28 mouse cellular contexts compared by ENCODE assay signal in the genomic region with DNA sequence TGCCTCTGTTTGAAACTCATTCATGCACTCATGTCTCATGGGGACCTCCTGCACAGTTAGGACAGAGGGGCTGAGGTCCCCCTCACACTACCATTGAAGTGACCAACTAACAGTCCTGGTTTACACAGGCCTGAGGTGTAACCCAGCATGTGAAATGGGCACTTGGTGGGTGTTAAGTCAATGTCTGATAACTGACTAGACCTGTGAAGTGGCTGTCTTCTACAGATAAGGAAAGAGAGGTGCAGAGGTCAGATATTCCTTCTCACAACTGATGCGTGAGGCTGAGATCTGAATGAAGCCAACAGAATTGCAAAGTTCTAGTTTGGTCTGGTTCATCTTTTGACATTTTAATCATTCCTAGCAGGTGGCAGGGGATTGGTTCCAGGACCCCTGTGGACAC. TPM values are rescaled to one million over a fixed set of nuclear protein-coding genes. Genes with fewer than 3 reads are reported as not detected.
DNase-seq lines count a peak whose midpoint lies in the region; ATAC-seq lines count a peak whose summit lies in the region.
"Had no signal": no experiment of that assay in that cellular context is flagged by ENCODE, and none has a peak within 500 bp of the region (broad histone marks: within the 10 kb centered on the region; RNA-seq: fewer than 3 reads in every experiment).

No protein-coding gene starts in this region.

- H3K36me3 ChIP-seq in heart, embryonic 10.5 days, result peaks cover 87% of the 10 kb centered on the region
- H3K36me3 ChIP-seq in liver, embryonic 13.5 days, result peaks cover 94% of the 10 kb centered on the region
- peaks cover 26% of the 10 kb centered on the region for H3K36me3 ChIP-seq in midbrain, embryonic 13.5 days
- H3K36me3 ChIP-seq: hindbrain, embryonic 15.5 days had no signal

- peak; percentile 93 for ATAC-seq in liver, embryonic 13.5 days (ENCODE audit: low read depth)
- peak; percentile 85 for ATAC-seq in megakaryocyte-erythroid progenitor cell, adult 5-6 weeks (replicated peaks; ENCODE audit: low FRiP score, low TSS enrichment, poor library complexity, severe bottlenecking)
- ATAC-seq in midbrain, embryonic 13.5 days, result no peak
- ATAC-seq: midbrain, embryonic 16.5 days had no signal

- no peaks in the 10 kb centered on the region for H3K27me3 ChIP-seq in heart, embryonic 10.5 days (ENCODE audit: insufficient read depth, poor library complexity, severe bottlenecking)
- H3K27me3 ChIP-seq in liver, embryonic 13.5 days, result no peaks in the 10 kb centered on the region
- no peaks in the 10 kb centered on the region for H3K27me3 ChIP-seq in midbrain, embryonic 13.5 days
- H3K27me3 ChIP-seq: embryonic facial prominence, embryonic 15.5 days; forebrain, embryonic 12.5 days; hindbrain, embryonic 15.5 days; limb, embryonic 13.5 days; neural tube, embryonic 13.5 days had no signal

- peak overlapping the region; percentile 41 for H3K4me2 ChIP-seq in liver, embryonic 13.5 days
- no peak overlapping the region for H3K4me2 ChIP-seq in midbrain, embryonic 13.5 days (replicated peaks)
- H3K4me2 ChIP-seq: embryonic facial prominence, embryonic 15.5 days; forebrain, embryonic 12.5 days; hindbrain, embryonic 15.5 days; limb, embryonic 13.5 days; lung, embryonic 14.5 days; neural tube, embryonic 13.5 days had no signal

- H3K4me1 ChIP-seq in heart, embryonic 10.5 days, result no peaks in the 10 kb centered on the region
- peaks cover 31% of the 10 kb centered on the region for H3K4me1 ChIP-seq in liver, embryonic 13.5 days (replicated peaks)
- H3K4me1 ChIP-seq in midbrain, embryonic 13.5 days (replicated peaks), result no peaks in the 10 kb centered on the region
- H3K4me1 ChIP-seq: embryonic facial prominence, embryonic 15.5 days; forebrain, embryonic 12.5 days; hindbrain, embryonic 15.5 days; limb, embryonic 13.5 days; neural tube, embryonic 13.5 days had no signal

- WGBS in heart, embryonic 10.5 days, result 66% methylated on average over 1 of the region's 1 CpGs
- WGBS in liver, embryonic 13.5 days (ENCODE audit: insufficient replicate concordance), result 26% methylated on average over 1 of the region's 1 CpGs
- WGBS in midbrain, embryonic 13.5 days, result 73% methylated on average over 1 of the region's 1 CpGs

- peak; percentile 75 for DNase-seq in heart, adult 11 months
- no peak for DNase-seq in heart, embryonic 10.5 days (ENCODE audit: low spot score)
- DNase-seq in c-Kit-positive CD71-positive TER-119-negative erythroid progenitor cells, embryonic 14.5 days (ENCODE audit: low read depth), result peak; percentile 55
- peak; percentile 39 for DNase-seq in liver, embryonic 13.5 days
- DNase-seq in kidney, postnatal 36 days, result no peak
- DNase-seq in embryo, embryonic 10.5 days (ENCODE audit: low spot score), result no peak
- DNase-seq: cerebellum, adult 2 months; cerebellum, postnatal 36 days; heart, postnatal 4 days; kidney, postnatal 25 days; lung, embryonic 14.5 days; lung, postnatal 36 days; retina, postnatal 1 day; right cerebral cortex, postnatal 25 days had no signal

- 0 out of 2 replicates have a peak overlapping the region, but pooled peaks have one; percentile 4 for H3K9ac ChIP-seq in liver, embryonic 13.5 days
- no peak overlapping the region for H3K9ac ChIP-seq in midbrain, embryonic 13.5 days (replicated peaks)
- H3K9ac ChIP-seq: embryonic facial prominence, embryonic 15.5 days; forebrain, embryonic 12.5 days; hindbrain, embryonic 15.5 days; limb, embryonic 13.5 days; lung, embryonic 14.5 days; neural tube, embryonic 13.5 days had no signal

- no peak overlapping the region for H3K27ac ChIP-seq in heart, embryonic 10.5 days
- peak overlapping the region; percentile 75 for H3K27ac ChIP-seq in liver, embryonic 13.5 days
- H3K27ac ChIP-seq in midbrain, embryonic 13.5 days, result no peak overlapping the region
- H3K27ac ChIP-seq: embryonic facial prominence, embryonic 15.5 days; forebrain, embryonic 12.5 days; hindbrain, embryonic 15.5 days; limb, embryonic 13.5 days; neural tube, embryonic 13.5 days had no signal

- H3K9me3 ChIP-seq in heart, embryonic 10.5 days, result no peaks in the 10 kb centered on the region
- no peaks in the 10 kb centered on the region for H3K9me3 ChIP-seq in liver, embryonic 13.5 days (replicated peaks)
- no peaks in the 10 kb centered on the region for H3K9me3 ChIP-seq in midbrain, embryonic 13.5 days
- H3K9me3 ChIP-seq: embryonic facial prominence, embryonic 15.5 days; forebrain, embryonic 12.5 days; hindbrain, embryonic 15.5 days; limb, embryonic 13.5 days; neural tube, embryonic 13.5 days had no signal

- H3K4me3 ChIP-seq in heart, embryonic 10.5 days, result no peak overlapping the region
- no peak overlapping the region for H3K4me3 ChIP-seq in liver, embryonic 13.5 days (replicated peaks)
- no peak overlapping the region for H3K4me3 ChIP-seq in midbrain, embryonic 13.5 days (replicated peaks)
- H3K4me3 ChIP-seq: embryonic facial prominence, embryonic 15.5 days; forebrain, embryonic 12.5 days; hindbrain, embryonic 15.5 days; limb, embryonic 13.5 days; myocyte; neural tube, embryonic 13.5 days had no signal

RNA-seq across cellular contexts. Expression of a gene that starts 8.8 kb away (rescaled TPM):
- 3.2 and 18.4 TPM in 2 replicates for polyA plus RNA-seq in heart, embryonic 10.5 days (2016; fragmentation: Nextera tagmentation; extraction: Ambion mirVana)
- polyA plus RNA-seq in liver, embryonic 13.5 days (2015; fragmentation: Nextera tagmentation; extraction: Ambion mirVana), result 7.8 and 8.3 TPM in 2 replicates
- not detected in 2 replicates for total RNA-seq in megakaryocyte-erythroid progenitor cell, adult 5-6 weeks (2014; fragmentation: Nextera tagmentation)
- not detected in 2 replicates for total RNA-seq in megakaryocyte-erythroid progenitor cell, adult 5-6 weeks (2017)
- 59.1 and 68.2 TPM in 2 replicates for polyA plus RNA-seq in midbrain, embryonic 13.5 days (2015; fragmentation: Nextera tagmentation; extraction: Ambion mirVana)

RNA-seq across cellular contexts. Expression of a gene that starts 26.1 kb away (rescaled TPM):
- polyA plus RNA-seq in heart, embryonic 10.5 days (2016; fragmentation: Nextera tagmentation; extraction: Ambion mirVana), result 77.4 and 85.2 TPM in 2 replicates
- polyA plus RNA-seq in liver, embryonic 13.5 days (2015; fragmentation: Nextera tagmentation; extraction: Ambion mirVana), result 47.0 and 53.3 TPM in 2 replicates
- 80.2 and 81.2 TPM in 2 replicates for total RNA-seq in megakaryocyte-erythroid progenitor cell, adult 5-6 weeks (2014; fragmentation: Nextera tagmentation)
- 73.7 and 112 TPM in 2 replicates for total RNA-seq in megakaryocyte-erythroid progenitor cell, adult 5-6 weeks (2017)
- 112 and 121 TPM in 2 replicates for polyA plus RNA-seq in midbrain, embryonic 13.5 days (2015; fragmentation: Nextera tagmentation; extraction: Ambion mirVana)

RNA-seq across cellular contexts. Expression of a gene that starts 26.3 kb away (rescaled TPM):
- 50.8 and 58.4 TPM in 2 replicates for polyA plus RNA-seq in heart, embryonic 10.5 days (2016; fragmentation: Nextera tagmentation; extraction: Ambion mirVana)
- polyA plus RNA-seq in liver, embryonic 13.5 days (2015; fragmentation: Nextera tagmentation; extraction: Ambion mirVana), result 46.2 and 51.5 TPM in 2 replicates
- 63.3 and 67.3 TPM in 2 replicates for total RNA-seq in megakaryocyte-erythroid progenitor cell, adult 5-6 weeks (2014; fragmentation: Nextera tagmentation)
- total RNA-seq in megakaryocyte-erythroid progenitor cell, adult 5-6 weeks (2017), result 58.1 and 69.0 TPM in 2 replicates
- polyA plus RNA-seq in midbrain, embryonic 13.5 days (2015; fragmentation: Nextera tagmentation; extraction: Ambion mirVana), result 17.4 and 18.5 TPM in 2 replicates

RNA-seq across cellular contexts. Expression of a gene that starts 50.9 kb away (rescaled TPM):
- polyA plus RNA-seq in heart, embryonic 10.5 days (2016; fragmentation: Nextera tagmentation; extraction: Ambion mirVana), result 41.3 and 47.4 TPM in 2 replicates
- polyA plus RNA-seq in liver, embryonic 13.5 days (2015; fragmentation: Nextera tagmentation; extraction: Ambion mirVana), result 20.3 and 23.8 TPM in 2 replicates
- total RNA-seq in megakaryocyte-erythroid progenitor cell, adult 5-6 weeks (2014; fragmentation: Nextera tagmentation), result 42.7 and 71.2 TPM in 2 replicates
- total RNA-seq in megakaryocyte-erythroid progenitor cell, adult 5-6 weeks (2017), result 52.5 TPM in 2 replicates
- polyA plus RNA-seq in midbrain, embryonic 13.5 days (2015; fragmentation: Nextera tagmentation; extraction: Ambion mirVana), result 35.5 and 38.4 TPM in 2 replicates

RNA-seq across cellular contexts. Expression of a gene that starts 50.9 kb away (rescaled TPM):
- polyA plus RNA-seq in heart, embryonic 10.5 days (2016; fragmentation: Nextera tagmentation; extraction: Ambion mirVana), result not detected in 2 replicates
- not detected in 2 replicates for polyA plus RNA-seq in liver, embryonic 13.5 days (2015; fragmentation: Nextera tagmentation; extraction: Ambion mirVana)
- not detected in 2 replicates for total RNA-seq in megakaryocyte-erythroid progenitor cell, adult 5-6 weeks (2014; fragmentation: Nextera tagmentation)
- total RNA-seq in megakaryocyte-erythroid progenitor cell, adult 5-6 weeks (2017), result not detected in 2 replicates
- polyA plus RNA-seq in midbrain, embryonic 13.5 days (2015; fragmentation: Nextera tagmentation; extraction: Ambion mirVana), result 0.23 TPM in 1 of 2 replicates, not detected in the other
- polyA plus RNA-seq: embryonic facial prominence, embryonic 15.5 days; forebrain, embryonic 12.5 days; heart, embryonic 16.5 days; intestine, embryonic 14.5 days; kidney, embryonic 14.5 days; limb, embryonic 13.5 days; lung, embryonic 14.5 days; midbrain, embryonic 16.5 days; neural tube, embryonic 13.5 days; thymus, postnatal 0 days; urinary bladder, adult 2 months had no signal

Comparison
In these comparisons a context has a peak if more than half of its experiments do, and no peak if none do; other contexts are left out.
1. DNase-seq: peak in heart, adult 11 months (single experiment), c-Kit-positive CD71-positive TER-119-negative erythroid progenitor cells, embryonic 14.5 days (single experiment) and liver, embryonic 13.5 days (single experiment); none in heart, embryonic 10.5 days (single experiment), kidney, postnatal 36 days (0 of 2) and embryo, embryonic 10.5 days (single experiment).